Mouse (Mus musculus): ENCODE data around the gene Wdr5b. TPM values are rescaled to one million over a fixed set of nuclear protein-coding genes. Genes with fewer than 3 reads are reported as not detected.

Wdr5b gene
- polyA plus RNA-seq, 1 experiment from 2014 or later = 8.0 TPM

DNA sequence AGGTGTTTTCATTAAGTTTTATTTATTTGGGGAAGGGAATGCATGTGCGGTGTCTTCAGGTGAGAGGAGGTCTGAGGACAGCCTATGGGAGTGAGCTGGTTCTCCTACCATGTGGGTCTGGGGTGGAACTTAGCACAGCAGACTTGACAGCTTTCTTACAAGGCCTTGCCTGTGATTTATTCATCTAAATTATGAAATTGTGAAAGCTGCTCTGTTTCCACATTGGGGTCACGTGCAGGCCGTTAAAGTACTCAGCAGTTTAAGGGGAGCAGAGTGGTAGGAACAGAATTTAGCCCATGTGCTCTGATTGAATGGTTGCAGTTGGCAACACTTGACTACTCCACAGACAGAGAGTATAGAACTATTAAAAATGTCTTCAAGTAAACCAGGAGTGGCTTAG, 38.9 kb downstream of the Wdr5b start:
- no peak for ATAC-seq (ENCODE audit: insufficient read depth, low FRiP score)

GRCm38 (mm10) chr16:36087846-36088245, 46.9 kb downstream of the Wdr5b start:
- peak overlapping the region; percentile 39; the same call in 1 of the 2 replicates for H3K27ac ChIP-seq (ENCODE audit: low read length)
- no peak overlapping the region for H3K4me2 ChIP-seq (ENCODE audit: low read depth, low read length)
- WGBS = 58% methylated on average over 4 of the region's 4 CpGs
- no peak overlapping the region for H3K9ac ChIP-seq (ENCODE audit: low read length)
- H3K4me1 ChIP-seq (ENCODE audit: control insufficient read depth, insufficient read depth, low read length) = no peaks in the 10 kb centered on the region
- H3K27me3 ChIP-seq (ENCODE audit: control insufficient read depth, insufficient read depth, low read length) = no peaks in the 10 kb centered on the region
- H3K4me3 ChIP-seq (replicated peaks; ENCODE audit: low read length) = no peak overlapping the region
- ATAC-seq (ENCODE audit: insufficient read depth, low FRiP score) = peak; percentile 94
- peaks cover 8% of the 10 kb centered on the region; the same call in 1 of the 2 replicates for H3K36me3 ChIP-seq (ENCODE audit: control insufficient read depth, insufficient read depth, low read length)
- H3K9me3 ChIP-seq (replicated peaks; ENCODE audit: control insufficient read depth, low read length) = no peaks in the 10 kb centered on the region

More for the DNA sequence above, 38.9 kb downstream of the Wdr5b start:
- Histone ChIP-seq H3K4me3 (replicated peaks; ENCODE audit: low read length) (no peak overlapping the region), H3K4me2 (ENCODE audit: low read depth, low read length) (no peak overlapping the region), H3K9ac (ENCODE audit: low read length) (no peak overlapping the region), H3K27ac (ENCODE audit: low read length) (no peak overlapping the region), H3K27me3 (ENCODE audit: control insufficient read depth, insufficient read depth, low read length) (no peaks in the 10 kb centered on the region), H3K9me3 (replicated peaks; ENCODE audit: control insufficient read depth, low read length) (no peaks in the 10 kb centered on the region), H3K4me1 (ENCODE audit: control insufficient read depth, insufficient read depth, low read length) (no peaks in the 10 kb centered on the region), H3K36me3 (ENCODE audit: control insufficient read depth, insufficient read depth, low read length) (no peaks in the 10 kb centered on the region)
- 88% methylated on average over 3 of the region's 3 CpGs for WGBS

DNA sequence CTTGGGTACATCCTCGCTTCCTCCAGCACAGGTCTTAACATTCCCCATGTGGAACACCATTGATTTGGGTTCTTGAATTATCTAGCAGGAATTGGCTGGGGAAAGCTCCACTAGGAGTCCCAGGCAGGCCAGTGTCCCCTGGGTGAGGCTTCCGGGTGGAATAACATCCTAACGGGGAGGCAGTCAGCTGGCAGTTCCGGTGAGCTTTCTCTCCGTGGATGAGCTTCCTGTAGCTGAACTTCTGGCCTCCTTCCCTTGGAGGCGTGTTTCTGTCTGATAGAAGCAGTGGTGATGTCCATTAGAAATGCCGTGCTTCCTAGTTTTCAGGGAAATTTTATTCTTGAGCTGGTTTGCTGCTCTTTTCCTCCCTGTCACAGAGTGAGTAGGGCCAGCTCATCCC, 48.1 kb downstream of the Wdr5b start:
- WGBS = 89% methylated on average over 7 of the region's 7 CpGs
- Histone ChIP-seq H3K4me3 (replicated peaks; ENCODE audit: low read length) (no peak overlapping the region), H3K9me3 (replicated peaks; ENCODE audit: control insufficient read depth, low read length) (no peaks in the 10 kb centered on the region), H3K4me2 (ENCODE audit: low read depth, low read length) (no peak overlapping the region), H3K4me1 (ENCODE audit: control insufficient read depth, insufficient read depth, low read length) (no peaks in the 10 kb centered on the region), H3K27me3 (ENCODE audit: control insufficient read depth, insufficient read depth, low read length) (no peaks in the 10 kb centered on the region), H3K36me3 (ENCODE audit: control insufficient read depth, insufficient read depth, low read length) (peaks cover 8% of the 10 kb centered on the region; the same call in 1 of the 2 replicates), H3K9ac (ENCODE audit: low read length) (no peak overlapping the region), H3K27ac (ENCODE audit: low read length) (no peak overlapping the region)
- no peak for ATAC-seq (ENCODE audit: insufficient read depth, low FRiP score)

DNA sequence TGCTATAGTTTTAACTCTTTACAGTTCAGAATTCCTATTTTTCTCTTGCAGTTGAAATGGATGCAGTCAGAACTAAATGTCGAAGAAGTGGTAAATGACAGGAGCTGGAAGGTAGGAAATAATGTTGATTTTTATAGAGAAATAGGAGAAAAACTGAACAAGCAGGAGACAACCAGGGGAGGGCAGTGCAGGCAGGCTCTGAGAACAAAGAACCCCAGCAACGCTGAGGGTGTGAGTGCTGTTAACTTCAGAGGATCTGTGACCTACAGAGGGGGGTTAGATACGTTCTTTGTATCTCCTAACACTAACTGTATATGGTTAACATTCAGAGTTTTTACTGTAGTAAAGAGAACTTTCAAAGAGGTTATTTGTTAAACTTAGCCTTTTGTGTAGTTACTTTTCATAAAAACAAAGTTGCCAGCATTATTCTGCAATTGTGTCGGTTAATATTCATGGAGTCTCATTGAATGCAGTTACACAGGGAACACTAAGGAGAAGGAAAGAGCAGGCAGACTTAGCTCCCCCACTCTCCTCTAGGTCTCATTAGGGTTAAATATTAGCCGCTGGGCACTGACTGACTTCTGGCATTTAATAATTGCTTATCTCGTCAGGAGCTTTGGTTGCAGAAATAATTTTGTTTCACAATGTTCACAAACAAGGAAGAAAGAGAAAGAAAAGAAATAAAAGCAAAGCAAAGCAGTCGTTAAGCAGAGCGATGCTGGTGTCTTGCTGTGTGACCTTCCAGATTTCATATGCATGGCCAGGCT, 49.0 kb downstream of the Wdr5b start:
- peak overlapping the region; percentile 49; the same call in 1 of the 2 replicates for H3K27ac ChIP-seq (ENCODE audit: low read length)
- H3K4me3 ChIP-seq (replicated peaks; ENCODE audit: low read length) = no peak overlapping the region
- peaks cover 8% of the 10 kb centered on the region; the same call in 1 of the 2 replicates for H3K36me3 ChIP-seq (ENCODE audit: control insufficient read depth, insufficient read depth, low read length)
- 67% methylated on average over 8 of the region's 8 CpGs for WGBS
- H3K4me2 ChIP-seq (ENCODE audit: low read depth, low read length) = no peak overlapping the region
- H3K4me1 ChIP-seq (ENCODE audit: control insufficient read depth, insufficient read depth, low read length) = no peaks in the 10 kb centered on the region
- no peaks in the 10 kb centered on the region for H3K27me3 ChIP-seq (ENCODE audit: control insufficient read depth, insufficient read depth, low read length)
- no peaks in the 10 kb centered on the region for H3K9me3 ChIP-seq (replicated peaks; ENCODE audit: control insufficient read depth, low read length)
- ATAC-seq (ENCODE audit: insufficient read depth, low FRiP score) = no peak
- H3K9ac ChIP-seq (ENCODE audit: low read length) = no peak overlapping the region

- Histone ChIP-seq H3K4me1 (ENCODE audit: control insufficient read depth, insufficient read depth, low read length) (no peaks in the 10 kb centered on the region), H3K4me3 (replicated peaks; ENCODE audit: low read length) (no peak overlapping the region), H3K4me2 (ENCODE audit: low read depth, low read length) (no peak overlapping the region), H3K27me3 (ENCODE audit: control insufficient read depth, insufficient read depth, low read length) (no peaks in the 10 kb centered on the region), H3K36me3 (ENCODE audit: control insufficient read depth, insufficient read depth, low read length) (peaks cover 8% of the 10 kb centered on the region; the same call in 1 of the 2 replicates), H3K9me3 (replicated peaks; ENCODE audit: control insufficient read depth, low read length) (no peaks in the 10 kb centered on the region), H3K9ac (ENCODE audit: low read length) (no peak overlapping the region), H3K27ac (ENCODE audit: low read length) (peak overlapping the region; percentile 49)
- WGBS = 76% methylated on average over 11 of the region's 11 CpGs
- ATAC-seq (ENCODE audit: insufficient read depth, low FRiP score) = no peak
Measured at GRCm38 (mm10) chr16:36090785-36091509, 50.0 kb downstream of the Wdr5b start.

Other genes starting within 250 kb of the Wdr5b start
- 1.1 and 2.2 TPM in 2 replicates for gene Parp14, start 169.6 kb upstream of the Wdr5b start, polyA plus RNA-seq (2015; fragmentation: Nextera tagmentation; extraction: Ambion mirVana)
- 10.7 and 10.9 TPM in 2 replicates for gene Parp9, start 102.7 kb upstream of the Wdr5b start, polyA plus RNA-seq (2015; fragmentation: Nextera tagmentation; extraction: Ambion mirVana)
- gene Dtx3l, start 102.0 kb upstream of the Wdr5b start, polyA plus RNA-seq (2015; fragmentation: Nextera tagmentation; extraction: Ambion mirVana) = 7.1 and 9.5 TPM in 2 replicates
- 38.9 and 40.0 TPM in 2 replicates for gene Kpna1, start 62.4 kb upstream of the Wdr5b start, polyA plus RNA-seq (2015; fragmentation: Nextera tagmentation; extraction: Ambion mirVana)
- 494 and 500 TPM in 2 replicates for gene Fam162a, start 30.4 kb downstream of the Wdr5b start, polyA plus RNA-seq (2015; fragmentation: Nextera tagmentation; extraction: Ambion mirVana)
- gene Ccdc58, start 30.5 kb downstream of the Wdr5b start, polyA plus RNA-seq (2015; fragmentation: Nextera tagmentation; extraction: Ambion mirVana) = 82.1 and 83.8 TPM in 2 replicates
- 34.9 and 39.6 TPM in 2 replicates for gene Csta1, start 90.1 kb downstream of the Wdr5b start, polyA plus RNA-seq (2015; fragmentation: Nextera tagmentation; extraction: Ambion mirVana)
- 11.7 and 17.5 TPM in 2 replicates for gene Stfa2l1, start 115.6 kb downstream of the Wdr5b start, polyA plus RNA-seq (2015; fragmentation: Nextera tagmentation; extraction: Ambion mirVana)
- gene Gm5483, start 143.0 kb downstream of the Wdr5b start, polyA plus RNA-seq (2015; fragmentation: Nextera tagmentation; extraction: Ambion mirVana) = 28.6 and 48.3 TPM in 2 replicates
- 2.3 TPM in 1 of 2 replicates, not detected in the other for gene Gm5416, start 169.2 kb downstream of the Wdr5b start, polyA plus RNA-seq (2015; fragmentation: Nextera tagmentation; extraction: Ambion mirVana)
- 4.8 and 11.6 TPM in 2 replicates for gene 2010005H15Rik, start 180.3 kb downstream of the Wdr5b start, polyA plus RNA-seq (2015; fragmentation: Nextera tagmentation; extraction: Ambion mirVana)
- gene Stfa1, start 235.8 kb downstream of the Wdr5b start, polyA plus RNA-seq (2015; fragmentation: Nextera tagmentation; extraction: Ambion mirVana) = 48.3 and 90.0 TPM in 2 replicates

All from stomach, embryonic 16.5 days (tissue).